Mouse (Mus musculus): ENCODE data around the gene Ly6g6d.

Gene Ly6g6d

DNA sequence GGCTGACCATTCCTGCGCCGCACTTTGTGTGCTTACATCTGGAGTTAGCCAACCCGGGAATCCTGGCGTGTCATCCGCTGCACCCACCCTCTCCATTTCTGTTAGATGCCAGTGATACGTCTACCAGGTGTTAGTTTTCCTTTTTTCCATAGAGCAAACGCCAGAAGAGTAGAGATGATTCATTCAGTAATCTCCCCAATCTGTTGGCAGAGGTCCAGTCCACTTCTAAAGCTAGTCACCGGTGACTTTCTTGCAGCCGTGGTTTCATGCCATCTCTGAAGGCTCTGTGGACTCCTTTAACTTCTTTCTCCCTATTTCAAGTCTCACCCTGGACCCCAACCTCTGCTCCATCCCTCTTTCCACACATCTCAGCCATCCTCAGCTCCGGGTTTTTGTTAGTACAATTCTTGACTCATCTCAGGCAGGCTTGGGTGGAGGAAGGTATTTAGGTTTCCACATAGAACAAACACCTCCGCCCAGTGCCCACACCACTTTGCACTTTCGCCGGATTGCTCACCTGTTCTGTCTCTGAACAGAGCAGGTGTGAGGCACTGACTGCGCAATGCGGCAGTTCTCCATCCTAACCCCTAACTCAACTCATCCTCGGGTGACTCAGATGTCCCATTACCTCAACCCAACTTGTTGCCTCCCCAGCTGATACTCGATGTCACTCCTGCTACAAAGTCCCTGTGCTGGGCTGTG is 9.5 kb downstream of the Ly6g6d start:
- no peak for DNase-seq (ENCODE audit: low spot score in 2 of 2)

DNA sequence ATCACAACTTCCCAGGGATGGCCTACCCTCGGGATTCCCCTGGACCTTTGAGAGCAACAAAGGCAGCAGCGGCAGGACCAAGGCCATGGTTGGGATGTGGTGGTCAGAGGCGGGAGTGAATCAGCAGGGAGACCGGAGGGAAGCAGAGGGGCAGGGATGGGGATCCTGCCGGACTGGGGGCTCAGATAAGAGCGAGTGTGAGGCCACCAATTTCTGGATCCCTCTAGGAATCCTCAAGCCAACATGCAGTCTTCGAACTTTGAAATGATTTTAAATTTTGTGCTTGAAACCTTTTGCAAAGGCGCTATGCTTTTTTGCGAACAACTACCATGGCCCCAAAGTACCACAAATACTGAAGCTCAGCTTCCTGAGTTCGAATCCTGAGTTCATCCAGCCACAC is 11.8 kb downstream of the Ly6g6d start, which contains the start of gene Mpig6b:
Gene Mpig6b (minus strand): TSS at position 101 of the 400 bp plus-strand sequence.
- no peak for DNase-seq (ENCODE audit: low spot score in 2 of 2)

DNA sequence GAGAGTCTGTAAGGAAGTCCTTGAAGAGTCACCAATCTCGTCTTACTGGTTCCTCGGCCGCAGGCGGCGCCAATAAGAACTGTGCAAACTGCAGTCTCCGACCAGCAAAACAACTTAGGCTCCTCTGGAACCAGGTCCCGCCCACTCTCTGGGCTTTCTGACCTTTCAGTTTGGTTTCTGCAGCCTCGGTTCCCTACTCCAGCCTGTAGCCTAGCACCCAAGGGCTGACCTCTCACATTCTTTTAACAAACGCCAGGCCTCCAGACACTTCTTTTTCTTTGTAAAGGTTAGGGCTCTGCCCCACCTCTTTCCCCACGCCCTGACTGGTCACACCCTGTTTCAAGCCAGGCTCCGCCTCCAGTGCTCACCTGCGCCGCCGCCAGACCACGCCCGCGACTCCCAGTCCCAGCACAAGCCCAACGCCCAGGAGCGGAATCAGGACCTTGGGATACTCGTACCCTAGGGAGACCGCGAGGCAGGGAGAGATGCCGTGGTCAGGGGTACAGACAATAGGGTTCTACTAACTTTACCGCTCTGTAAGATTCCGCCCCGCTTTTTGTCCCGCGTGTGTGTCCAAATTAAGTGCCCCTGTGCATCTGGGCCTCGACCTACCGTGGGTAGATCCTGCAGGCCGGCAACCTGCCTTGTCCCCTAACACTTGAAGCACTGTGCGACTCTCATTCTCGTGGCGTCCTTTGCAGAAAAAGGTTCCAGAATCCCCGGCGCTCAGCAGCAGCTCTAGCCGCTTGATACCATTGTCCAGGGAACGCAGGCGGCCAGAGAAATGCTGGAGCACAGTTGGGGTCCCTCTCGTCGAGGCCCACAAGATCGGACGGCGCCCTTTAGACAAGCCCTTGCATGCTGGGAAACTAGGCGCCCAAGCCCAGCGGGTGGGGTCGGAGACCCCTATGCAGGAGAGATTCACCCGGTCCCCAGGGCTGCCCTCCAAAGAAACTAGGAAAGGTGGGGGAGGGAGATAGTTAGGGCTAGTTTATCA is 12.6 kb downstream of the Ly6g6d start, which contains the start of gene Ly6g6c:
Gene Ly6g6c (plus strand): TSS at position 438 of the 997 bp plus-strand sequence.
- DNase-seq (ENCODE audit: low spot score in 2 of 2): peak; percentile 35 to 37

DNA sequence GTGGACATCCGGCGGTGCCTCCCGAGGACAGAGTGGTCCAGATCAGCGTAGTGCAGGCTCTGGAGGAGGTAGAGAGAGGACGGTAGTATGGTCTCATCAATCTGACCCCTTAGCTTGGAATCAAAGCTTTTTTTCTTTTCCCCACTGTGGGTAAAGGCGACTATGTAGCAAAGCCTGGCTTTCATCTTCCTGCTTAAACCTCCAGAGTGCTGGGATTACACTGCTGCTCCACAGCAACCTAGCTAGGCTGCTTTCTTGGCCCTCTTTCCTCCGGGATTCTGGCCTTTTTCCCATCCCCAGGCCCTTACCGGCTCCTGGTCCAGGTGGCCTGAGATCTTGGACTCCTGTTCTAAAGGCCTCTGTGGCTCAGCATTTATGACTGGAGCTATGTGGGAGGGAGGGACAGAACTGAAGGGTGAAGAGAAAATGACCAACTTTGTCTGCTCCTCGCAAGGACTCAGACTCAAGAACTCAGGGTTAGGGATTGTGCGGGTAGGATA is 13.4 kb downstream of the Ly6g6d start:
- DNase-seq (ENCODE audit: low spot score in 2 of 2): no peak

DNA sequence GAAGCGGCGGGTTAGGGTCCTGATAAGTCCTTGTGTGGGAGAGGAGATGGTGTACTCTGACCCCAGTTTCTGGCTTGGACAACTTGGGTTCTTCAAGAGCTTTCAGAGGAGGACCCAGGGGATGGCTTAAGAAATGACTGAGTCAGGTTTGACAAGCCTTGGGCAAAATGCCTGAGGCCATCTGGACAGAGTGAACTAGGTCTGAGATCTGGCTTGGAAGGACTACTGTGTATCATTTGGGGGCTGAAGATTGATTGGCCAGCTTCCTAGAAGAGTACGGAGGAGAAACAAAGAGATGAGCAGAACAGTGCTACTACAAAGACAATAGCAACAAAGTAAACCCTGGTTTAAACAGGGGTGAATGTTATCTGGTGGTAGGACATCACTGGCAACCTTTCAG is 14.4 kb downstream of the Ly6g6d start:
- no peak for DNase-seq (ENCODE audit: low spot score in 2 of 2)

DNA sequence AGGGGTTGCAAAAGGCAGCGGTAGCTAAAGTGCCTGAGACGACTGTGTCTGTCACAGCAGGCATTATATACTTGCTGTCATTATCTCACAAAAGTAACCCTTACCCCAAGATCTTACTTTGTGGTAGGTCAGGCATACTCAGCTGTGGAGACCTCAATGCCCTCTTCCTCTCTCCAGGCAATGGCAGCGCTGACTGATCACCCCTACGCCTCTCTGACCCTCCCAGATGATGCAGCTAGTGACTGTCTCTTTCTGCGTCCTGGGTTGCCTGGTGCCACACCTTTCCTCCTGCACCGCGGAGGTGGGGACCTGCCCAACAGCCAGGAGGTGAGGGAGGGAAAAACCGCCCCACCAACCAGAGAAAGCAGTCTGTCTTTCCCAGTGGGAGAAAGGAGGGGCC is 16.6 kb downstream of the Ly6g6d start:
- no peak for DNase-seq (ENCODE audit: low spot score in 2 of 2)

DNA sequence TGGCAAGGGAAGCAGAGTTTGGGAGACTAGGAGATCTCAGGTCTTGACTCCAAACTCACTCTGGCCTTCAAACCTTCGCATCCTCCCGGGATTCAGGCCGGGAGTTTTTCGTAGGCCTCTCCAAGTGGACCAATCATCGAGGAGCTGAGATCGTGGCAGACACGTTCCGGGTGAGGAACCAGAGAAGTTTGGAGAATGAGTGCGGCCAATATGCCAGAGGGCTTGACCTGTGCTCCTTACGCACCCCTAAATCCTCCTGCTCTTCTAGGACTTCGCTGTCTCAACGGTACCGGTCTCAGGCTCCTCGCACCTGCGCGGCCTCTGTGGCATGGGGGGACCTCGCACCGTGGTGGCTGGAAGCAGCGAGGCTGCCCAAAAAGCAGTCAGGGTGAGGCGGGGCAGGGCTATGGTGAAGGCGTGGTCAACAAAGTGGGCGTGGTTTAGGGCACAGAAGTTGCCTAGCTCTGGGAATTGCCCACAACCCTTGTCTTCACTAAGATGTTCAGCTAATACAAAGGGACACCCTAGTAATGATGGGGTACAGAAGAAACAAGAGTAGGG is 17.0 kb downstream of the Ly6g6d start:
- DNase-seq (ENCODE audit: low spot score in 2 of 2): no peak

DNA sequence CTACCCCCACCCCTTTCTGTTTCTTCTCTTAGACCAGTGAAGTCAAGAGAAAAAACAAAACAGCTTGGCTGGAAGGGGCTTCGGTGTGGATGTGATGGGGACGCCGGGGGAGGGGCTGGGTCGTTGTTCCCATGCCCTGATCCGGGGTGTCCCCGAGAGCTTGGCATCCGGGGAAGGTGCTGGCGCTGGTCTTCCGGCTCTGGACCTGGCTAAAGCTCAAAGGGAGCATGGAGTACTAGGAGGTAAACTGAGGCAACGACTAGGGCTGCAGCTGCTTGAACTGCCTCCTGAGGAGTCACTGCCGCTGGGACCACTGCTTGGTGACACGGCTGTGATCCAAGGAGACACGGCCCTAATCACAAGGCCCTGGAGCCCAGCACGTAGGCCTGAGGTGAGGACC is 17.8 kb downstream of the Ly6g6d start:
- DNase-seq (ENCODE audit: low spot score in 2 of 2): no peak

DNA sequence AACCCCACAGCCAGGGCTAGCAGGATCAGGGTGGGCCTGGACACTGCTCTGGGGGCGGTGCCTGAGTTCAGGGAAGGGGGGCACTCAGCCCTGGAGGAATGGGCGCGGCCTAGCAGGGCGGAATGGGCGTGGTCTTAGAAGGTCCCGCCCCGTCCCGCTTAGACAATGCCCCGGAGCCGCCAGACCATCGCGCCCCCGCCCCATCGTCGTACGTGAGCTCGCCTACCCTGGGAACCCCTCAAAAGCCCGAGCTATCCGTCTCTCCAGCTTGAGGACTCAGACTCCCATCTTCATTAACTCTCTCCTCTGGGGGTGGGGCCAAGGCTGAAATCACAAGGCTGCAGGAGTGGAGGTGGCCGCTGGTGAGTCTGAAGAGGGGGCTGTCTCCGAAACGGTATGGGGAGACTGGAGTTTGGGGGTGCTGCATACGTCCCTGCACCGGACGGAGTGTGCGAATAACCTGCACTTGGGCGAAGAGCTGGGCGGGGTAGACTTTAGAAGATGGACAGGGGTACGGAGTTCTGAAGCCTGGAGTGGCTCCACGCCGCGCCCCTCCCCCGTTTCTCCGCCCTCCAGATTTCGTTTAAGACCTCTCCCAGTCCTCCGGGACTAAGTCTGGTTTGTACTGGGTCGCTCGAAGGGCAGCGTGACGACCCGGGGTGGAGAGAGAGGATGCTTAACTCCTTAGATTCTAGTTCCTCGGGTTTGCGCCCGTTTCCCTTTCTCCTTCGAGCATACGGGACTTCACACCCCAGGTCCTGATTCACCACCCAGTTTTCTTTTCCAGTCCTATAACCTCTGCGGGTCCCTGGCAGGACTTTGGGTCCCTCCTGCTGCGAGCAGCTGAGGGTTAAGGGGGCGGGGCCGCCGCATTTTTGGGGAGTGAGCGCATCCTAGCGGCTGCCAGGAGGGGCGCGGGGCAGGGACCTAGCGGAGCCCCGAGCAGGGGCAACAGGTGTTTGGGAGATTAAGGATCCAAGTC is 18.7 kb downstream of the Ly6g6d start, which contains the start of gene Ddah2:
Gene Ddah2 (plus strand): TSS at position 125 of the 982 bp plus-strand sequence.
- peak; percentile 78 to 81 for DNase-seq (ENCODE audit: low spot score in 2 of 2)

DNA sequence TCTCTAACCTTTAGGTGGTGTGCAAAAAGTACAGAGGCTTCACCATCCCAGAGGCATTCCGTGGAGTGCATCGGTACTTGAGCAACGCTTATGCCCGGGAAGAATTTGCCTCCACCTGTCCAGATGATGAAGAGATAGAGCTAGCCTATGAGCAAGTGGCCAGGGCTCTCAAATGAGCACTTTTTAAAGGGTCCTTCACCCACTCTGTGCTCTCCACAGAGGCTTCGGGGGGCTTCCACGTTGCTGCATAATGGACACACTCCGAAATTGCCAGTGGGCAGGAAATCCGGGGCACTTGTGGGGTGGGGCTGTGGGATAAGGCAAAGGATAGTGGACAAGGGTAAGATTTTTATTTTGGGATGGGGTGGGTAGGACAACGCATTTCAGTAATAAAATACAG is 19.5 kb downstream of the Ly6g6d start:
- no peak for DNase-seq (ENCODE audit: low spot score in 2 of 2)

DNA sequence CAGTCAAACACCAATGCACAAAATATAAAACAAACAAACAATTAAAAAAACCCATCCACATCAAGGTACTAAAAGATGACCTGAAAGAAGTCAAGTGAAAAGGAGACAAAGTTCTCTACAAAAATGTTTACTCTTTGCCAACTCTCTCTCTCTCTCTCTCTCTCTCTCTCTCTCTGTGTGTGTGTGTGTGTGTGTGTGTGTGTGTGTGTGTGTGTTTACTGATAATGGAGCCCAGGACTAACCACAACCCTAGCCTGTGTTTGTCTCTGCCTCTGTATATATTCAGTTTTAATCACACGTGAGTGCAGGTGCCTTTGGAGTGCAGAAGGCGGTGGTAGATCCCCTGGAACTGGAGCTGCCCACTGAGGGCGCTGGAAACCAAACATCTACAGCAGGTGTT is 20.8 kb downstream of the Ly6g6d start:
- DNase-seq (ENCODE audit: low spot score in 2 of 2): no peak

DNA sequence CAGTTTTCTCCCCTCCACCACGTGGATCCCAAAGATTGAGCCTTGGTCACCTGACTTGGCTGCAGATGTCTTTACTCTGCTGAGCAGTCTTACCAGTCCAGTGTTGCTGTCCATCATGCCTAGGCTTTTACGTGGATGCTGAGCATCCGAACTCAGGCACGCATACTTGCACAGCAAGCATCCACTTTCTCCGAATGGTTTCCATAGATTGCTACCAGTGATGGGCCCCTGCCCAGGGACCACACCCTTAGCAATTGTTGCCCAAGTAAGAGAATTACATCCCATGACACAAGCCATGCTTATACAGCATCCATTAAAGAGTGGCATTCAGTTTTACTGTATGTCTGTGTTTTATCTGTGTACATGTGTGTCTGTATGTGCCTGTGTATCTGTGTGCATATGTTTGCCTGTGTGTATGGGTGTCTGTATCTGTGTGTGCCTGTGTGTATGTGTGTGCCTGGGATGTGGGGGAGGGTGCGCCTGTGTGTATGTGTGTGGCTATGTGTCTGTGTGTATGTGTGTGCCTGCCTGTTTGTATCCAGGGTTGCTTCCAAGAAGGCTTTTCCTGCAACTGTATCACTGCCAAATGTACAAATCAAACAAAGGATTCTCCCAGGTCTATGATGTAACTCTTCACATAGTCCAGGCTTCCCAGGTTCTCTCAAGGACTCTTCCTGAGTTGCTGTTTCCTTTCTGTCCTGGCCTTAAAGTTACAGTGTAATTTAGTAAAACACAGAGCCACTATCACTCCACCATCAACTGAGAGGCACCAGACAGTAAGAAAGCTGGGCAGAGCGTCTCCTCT is 22.0 kb downstream of the Ly6g6d start:
- DNase-seq (ENCODE audit: low spot score in 2 of 2): no peak

DNA sequence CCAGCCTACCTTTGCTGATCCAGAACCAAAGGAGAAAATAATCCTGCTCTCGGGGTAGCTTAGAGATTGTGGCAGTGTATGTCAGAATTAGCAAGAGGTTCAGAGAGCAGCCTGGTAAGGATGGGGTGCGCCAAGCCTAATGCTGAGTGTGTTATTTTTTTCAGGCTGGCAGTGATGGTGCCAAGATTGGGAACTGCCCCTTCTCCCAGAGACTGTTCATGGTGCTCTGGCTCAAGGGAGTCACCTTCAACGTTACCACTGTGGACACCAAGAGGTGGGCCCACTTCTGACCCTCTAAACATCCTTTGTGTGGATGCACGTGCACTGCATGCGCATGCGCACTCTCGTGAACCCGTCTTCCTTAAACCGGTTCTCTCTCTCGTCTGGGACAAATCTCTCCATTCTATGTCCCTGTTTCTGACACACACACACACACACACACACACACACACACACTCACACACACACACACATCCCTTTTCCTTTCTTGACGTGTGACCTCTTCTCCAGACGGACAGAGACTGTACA is 25.5 kb downstream of the Ly6g6d start:
- DNase-seq (ENCODE audit: low spot score in 2 of 2): no peak

DNA sequence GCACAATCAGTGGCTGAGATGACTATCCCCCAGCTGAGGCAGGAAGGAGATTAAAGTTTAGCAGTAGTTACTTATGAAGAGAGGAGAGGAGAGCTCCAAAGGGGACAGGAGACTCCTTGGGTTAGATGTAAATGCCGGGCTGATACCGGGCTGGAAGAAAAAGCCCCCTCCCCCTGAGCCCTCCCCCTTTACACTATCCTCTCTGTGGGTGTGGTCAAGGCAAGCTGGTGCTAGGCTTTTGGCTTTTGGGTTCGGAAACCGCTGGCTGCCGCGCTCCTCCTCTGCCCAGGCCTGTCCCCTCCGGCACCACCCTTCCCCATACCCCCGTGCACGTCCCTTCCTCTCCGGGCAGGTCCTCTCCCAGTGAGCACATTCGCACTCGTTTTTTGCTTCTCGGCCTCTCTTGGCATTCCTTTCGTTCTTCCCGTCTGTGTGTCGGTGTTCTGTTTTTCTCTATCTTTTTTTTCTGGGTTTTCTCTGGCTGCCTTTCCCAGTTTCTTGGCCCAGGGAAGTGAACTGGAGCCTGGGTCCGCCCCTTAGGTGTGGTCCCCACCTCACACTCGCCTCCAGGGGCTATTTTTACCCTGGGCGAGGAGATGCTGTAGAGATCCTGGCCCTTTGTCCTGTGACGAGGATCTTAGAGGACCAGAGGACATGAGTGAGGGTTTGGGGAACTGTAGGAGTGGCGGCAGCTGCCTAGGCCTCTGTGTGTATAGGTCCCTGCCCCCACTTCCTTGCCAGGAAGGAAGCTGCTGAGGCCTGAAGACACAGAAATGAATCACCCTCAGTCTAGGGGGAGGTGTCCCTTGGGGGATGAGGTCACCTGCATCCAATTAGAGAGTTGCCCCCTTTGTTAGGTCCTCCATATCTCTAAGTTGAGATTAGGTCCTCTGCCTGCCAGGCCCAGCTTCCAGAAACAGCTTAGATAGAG is 26.4 kb downstream of the Ly6g6d start:
- DNase-seq (ENCODE audit: low spot score in 2 of 2): peak; percentile 88 to 90

DNA sequence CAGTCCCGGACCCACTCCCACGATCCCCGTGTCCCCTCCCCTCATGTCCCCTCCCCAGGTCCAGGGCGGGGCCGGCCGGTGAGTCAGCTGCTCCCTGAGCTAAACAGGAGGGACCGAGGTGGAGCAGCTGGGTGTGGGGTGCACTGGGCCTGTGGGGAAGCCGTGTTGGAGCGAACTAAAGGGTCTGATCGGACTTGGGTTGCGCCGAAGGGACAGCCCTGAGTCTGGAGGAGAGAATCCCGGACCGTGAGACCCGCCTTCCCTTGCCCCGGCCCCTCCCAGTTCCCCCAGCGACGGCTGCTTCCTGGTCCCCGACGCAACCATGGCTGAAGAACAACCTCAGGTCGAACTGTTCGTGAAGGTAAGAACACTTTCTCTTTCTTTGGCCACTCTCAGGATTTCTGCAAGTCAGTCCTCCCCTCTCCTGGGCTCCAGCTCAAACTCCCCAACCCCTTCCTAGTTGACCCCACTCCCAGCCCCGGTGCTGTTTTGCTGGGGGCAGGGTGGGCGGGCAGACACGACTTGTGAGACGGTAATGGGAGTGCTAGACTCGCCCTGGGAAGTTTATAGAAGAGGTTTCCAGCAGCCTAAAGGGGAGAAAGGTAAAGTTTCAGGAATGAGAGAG is 27.6 kb downstream of the Ly6g6d start:
- peak; percentile 84 to 86 for DNase-seq (ENCODE audit: low spot score in 2 of 2)

DNA sequence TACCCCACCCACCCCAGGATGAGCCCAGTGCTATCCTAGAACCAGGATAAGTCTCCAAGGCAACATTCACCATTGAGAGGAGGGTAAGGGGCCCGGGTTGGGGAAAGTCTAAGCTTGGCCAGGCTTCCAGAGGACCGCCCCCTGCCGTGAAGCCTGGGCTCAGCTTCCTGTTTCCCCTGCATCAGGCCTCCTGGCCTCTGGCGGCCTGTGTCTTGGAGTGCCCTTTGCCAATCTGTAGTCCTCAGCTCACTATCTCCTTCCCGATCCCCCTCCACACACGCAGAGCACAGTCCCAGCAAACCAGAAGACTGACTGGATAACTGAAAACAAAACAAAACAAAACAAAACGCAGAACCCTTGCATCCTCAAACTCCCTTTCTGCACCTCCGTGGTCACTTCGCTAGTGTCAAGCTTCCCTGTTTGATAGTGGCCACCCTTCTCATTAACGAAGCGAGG is 28.3 kb downstream of the Ly6g6d start, which contains the start of gene Clic1:
Gene Clic1 (plus strand): TSS at position 406 of the 456 bp plus-strand sequence.
- peak; percentile 58 to 68 for DNase-seq (ENCODE audit: low spot score in 2 of 2)

DNA sequence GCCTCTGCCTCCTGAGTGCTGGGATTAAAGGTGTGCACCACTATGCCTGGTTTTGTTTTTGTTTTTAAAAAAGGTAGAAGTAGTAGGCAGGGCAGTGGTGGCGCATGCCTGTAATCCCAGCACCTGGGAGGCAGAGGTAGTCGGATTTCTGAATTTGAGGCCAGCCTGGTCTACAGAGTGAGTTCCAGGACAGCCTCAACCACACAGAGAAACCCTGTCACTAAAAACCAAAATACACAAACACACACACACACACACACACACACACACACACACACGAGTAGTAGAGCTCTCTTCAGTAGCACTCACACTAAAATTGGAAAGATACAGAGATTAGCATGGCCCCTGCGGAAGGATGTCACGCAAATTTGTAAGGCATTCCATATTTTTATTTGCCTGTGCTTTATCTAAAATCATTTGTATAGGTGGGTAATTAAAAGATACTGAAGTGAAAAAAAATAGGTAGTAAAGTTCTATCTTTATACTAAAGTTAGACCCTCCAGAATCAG is 28.9 kb downstream of the Ly6g6d start:
- no peak for DNase-seq (ENCODE audit: low spot score in 2 of 2)

Measured in spleen, postnatal 36 days (tissue).